Mouse (Mus musculus) ovary, adult 18-20 months (tissue): Measurements from ENCODE around the gene Rnd1.

Experiments
- DNase-seq: peaks from one replicate; pipeline ENCODE4 v3.0.0; 2022; ENCODE audit warnings: low spot score, mixed read lengths

Gene Rnd1

DNA sequence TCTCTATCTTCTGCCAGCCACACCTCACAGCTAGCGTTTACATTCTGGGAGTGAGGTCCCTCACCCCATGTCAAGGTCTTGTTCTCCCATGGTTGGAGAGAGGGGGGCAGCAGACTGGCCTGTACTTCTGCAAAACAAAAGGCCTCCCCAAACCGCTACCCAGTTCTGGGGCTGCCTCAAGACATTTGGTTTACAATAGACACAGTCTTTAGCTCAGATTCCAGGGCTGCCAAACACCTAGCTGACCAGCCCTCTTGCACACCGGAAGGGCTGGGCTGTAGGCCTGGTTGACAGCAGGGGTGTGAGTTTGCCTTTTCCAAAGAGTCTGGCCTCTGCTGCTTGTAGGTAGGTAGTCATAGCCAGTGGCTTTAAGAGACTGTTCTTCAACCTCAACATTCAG is 40.1 kb downstream of the Rnd1 start:
- no peak for DNase-seq

DNA sequence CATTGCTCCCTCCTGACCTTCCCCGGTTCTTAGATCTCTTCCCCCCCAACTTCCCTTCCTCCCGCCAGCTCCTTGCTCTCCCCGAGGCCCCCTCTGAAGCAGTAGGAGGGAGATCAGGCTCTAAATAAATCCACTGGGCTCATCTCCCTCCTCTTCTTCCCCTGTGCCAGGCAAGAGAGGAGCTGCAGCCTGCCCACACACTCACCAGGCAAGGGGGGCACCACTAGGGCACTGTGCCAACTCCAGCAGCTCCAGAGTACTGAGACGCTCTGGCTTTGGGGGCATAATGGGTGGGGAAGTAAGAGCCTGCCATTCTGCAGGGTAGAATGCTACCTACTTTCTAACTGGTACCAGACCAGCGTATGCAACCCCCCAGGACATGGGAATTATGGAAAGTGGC is 40.7 kb downstream of the Rnd1 start:
- DNase-seq = no peak

DNA sequence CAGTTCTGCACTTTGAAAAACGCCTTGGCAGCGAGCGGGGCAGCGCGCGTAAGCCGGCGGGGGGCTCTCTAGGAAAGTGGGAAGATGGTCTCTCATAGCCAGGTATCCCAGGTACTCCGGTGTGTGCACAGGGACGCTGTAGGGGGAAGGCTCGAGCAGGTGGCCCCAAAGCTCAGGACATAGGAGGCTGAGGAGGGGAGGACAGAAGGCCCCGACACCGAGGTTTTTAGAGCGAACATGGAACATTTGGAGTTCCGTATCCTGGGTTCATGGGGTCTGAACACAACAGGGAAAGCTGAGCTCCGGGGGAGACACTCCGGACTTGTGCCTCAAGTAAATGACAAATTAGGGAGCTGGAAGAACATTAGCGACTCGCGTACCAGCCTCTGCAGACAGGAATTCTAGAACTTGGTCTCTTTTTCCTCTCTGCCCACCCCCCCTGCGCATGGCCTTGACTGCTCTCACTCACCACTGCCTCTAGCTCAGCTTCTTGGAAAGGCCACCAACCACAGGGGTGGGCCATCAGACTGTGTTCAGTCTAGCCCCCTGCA is 41.9 kb downstream of the Rnd1 start:
- no peak for DNase-seq

DNA sequence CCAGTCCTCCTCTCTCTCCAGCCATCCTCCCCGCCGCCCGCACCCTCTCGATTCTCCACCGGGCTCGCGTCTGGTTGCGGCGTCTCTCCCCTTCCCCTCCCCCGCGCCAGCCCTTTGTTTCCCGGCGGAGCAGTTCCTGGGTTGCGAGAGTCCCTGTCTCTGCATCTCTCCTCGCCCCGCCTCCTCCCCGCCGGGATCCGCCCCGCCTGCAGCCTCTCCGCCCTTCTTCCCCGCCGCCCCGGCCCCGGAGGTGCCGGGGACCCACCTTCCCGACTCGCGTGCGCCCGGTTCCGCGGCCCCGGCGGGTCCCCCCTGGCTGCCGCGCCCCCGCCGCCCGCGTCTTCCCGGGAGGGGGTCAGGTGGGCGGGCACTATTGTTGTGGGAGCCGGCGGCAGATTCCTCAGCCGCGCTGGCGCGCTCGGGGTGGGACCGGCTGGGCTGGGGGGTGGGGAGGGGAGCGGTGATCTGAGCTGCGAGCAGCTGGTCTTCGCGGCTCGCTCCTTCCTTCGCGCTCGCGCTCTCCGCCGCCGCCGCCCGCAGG is 42.6 kb downstream of the Rnd1 start:
- DNase-seq = peak; percentile 73

DNA sequence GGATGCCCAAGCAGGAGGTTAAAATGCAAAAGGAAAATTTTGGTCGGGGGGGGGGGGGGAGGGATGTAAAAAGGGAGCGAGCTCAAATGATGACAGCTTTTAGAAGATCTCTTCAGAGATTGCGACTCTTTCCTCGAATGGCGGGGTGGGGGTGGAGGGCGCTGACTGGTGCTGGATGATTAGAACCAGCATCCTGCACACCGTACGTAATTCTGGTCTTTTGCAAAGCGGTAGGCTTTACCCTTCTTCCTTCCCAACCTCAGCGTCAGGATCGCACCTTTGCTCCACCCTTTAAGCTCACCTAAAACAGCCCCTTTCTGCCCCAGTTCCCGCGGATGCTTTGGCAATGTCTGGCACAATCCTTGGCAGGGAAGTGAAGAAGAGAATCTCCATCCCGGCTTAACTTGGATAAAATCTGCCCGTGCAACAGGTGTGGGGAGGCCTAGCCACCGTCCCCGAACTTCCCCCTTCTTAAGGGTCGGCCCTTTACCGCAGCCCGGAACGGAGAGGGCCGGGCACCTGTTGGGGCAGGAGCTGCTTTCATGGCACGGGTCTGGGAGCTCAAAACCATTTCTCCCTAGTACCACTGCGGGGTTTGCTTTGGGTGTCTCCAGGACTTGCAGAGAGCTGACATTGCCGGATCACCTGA is 43.3 kb downstream of the Rnd1 start:
- DNase-seq = no peak

DNA sequence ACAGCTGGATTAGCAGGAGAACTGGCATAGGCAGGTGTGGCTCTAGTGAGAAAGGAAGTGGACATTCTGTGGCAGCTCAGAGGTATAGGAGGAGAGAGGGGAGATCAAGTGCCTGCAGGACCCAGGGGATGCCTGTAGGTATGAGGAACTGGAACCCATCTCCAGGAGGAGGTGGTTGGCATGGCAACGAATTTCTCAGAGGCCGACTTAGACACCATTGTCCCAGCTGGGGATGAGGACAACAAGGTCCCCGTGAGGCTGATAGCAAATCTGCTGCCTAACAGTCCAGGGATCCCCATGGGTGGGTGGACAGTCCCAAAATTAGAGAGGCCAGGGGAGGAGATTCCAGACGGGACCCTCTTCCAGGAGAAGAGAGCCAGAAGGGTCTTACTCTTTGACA is 44.3 kb downstream of the Rnd1 start:
- DNase-seq = no peak

DNA sequence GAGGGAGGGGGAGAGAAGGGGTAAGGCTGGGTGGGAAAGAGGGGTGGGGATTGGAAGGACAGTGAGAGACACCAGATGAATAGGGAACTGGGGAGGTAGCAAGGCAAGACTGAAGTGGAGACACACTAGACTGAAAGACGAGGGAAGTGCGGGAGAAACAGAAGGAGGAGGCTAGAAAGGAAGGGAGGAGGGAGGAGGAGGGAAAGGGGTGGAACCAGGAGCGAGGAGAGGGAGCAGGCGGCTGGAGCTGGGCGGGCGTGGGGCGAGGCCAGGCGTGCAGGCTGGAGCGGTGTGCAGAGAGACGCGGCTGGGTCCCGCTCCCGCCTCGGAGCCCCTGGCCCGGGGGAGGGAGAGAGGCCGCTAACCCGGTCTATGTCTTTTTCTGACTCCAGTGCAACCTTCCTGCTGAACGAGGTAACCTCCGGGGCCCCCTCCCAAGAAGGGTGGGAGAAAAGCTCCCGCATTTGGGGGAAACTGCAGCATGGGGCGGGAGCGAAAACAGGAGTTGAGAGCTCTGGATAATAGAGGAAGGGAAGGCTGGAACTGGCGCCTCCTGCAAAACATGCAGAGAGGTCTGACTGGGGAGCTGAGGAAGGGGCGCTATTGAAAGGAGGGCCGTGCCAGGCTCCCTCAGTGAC is 45.0 kb downstream of the Rnd1 start:
- peak; percentile 73 for DNase-seq

DNA sequence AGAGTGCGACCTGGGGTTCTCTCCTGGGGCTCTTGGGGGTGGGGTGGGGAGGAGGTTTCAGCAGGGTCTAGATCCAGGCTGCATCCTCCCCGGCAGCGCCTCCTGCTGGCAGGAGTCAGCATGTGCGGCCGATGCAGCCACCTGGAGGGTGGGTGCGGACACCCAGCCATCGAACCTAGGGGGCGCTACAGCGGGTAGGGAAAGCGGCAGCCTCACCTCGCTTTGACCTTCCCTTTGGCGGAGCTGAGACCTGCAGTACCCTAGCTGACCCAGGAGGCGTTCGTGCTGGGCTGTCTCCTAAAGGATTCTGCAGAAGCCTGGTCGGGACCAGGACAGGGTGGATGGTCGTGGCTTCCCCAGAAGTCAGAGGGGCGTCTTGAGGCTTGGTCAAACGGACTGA is 45.8 kb downstream of the Rnd1 start:
- no peak for DNase-seq

DNA sequence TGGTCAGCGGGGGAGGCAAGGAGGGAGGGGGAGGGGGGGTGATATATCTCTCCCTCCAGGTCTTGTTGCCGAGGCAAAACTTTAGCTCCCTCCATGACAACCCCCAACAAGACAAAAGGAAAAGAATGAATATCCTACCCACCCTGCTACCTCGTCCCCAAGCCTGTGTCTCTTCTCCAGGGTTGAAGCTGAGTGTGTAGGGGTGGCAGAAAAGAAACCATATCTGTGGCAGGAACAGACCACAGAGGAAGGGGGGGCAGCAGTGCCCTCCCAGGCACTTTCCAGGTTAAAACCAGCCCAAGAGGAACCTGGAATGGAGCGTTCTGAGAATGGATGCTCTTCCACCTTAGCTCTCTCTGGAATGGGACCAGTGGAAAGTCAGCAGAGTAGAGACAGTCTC is 46.7 kb downstream of the Rnd1 start, which contains the start of gene Cacnb3:
TSS of gene Cacnb3 (plus strand) at position 301 of the 400 bp plus-strand sequence.
- DNase-seq = no peak

DNA sequence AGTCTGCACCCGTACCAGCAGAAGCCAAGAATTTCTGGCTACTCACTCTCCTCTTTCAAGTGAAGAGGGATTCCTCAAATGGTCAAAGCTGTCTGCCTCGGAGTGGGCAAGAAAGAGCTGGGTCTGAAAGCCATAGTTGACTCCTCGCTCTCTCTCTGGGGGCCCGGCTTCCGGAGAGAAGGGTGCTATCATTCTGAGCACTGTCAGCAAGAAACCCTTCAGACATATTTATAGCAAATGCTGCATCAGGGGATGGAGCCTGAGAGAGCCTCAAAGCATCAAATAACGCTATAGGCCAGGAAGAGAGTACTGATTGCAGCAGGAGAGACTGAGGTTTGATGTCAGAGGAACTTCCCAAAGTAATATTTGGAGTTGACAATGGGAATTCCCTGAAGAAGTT is 47.8 kb downstream of the Rnd1 start:
- no peak for DNase-seq

DNA sequence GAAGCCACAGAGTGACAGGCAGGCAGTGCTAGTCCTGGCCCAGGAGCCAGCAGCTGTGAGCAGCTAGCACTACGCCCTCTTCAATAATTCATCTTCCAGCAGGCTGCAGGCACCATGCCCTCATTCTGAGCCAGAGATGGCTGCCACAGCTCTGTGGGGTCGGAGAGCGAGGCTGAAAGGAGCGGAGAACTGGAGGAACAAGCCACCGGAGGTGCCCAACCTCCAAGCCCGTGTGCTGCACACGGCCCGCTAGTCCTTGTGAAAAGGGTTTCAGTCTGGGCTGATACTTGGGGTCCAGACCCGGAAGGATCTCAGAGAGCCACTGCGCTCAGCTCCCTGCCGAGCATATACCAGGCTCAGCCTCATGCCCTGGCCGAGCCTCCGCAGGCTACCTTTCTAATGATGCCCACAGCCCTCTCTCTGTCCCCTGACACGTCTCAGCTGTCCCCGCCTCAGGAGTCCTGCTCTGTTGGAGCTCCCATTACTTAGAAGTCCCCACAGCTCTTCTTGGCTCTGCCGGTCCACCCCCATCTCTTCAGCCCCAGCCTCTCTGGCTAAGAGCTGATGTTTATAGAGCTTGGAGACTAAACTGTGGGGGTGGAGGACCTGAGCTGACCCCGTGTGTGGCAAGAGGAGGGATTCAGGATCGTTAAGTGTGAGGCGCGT is 48.5 kb downstream of the Rnd1 start:
- no peak for DNase-seq

DNA sequence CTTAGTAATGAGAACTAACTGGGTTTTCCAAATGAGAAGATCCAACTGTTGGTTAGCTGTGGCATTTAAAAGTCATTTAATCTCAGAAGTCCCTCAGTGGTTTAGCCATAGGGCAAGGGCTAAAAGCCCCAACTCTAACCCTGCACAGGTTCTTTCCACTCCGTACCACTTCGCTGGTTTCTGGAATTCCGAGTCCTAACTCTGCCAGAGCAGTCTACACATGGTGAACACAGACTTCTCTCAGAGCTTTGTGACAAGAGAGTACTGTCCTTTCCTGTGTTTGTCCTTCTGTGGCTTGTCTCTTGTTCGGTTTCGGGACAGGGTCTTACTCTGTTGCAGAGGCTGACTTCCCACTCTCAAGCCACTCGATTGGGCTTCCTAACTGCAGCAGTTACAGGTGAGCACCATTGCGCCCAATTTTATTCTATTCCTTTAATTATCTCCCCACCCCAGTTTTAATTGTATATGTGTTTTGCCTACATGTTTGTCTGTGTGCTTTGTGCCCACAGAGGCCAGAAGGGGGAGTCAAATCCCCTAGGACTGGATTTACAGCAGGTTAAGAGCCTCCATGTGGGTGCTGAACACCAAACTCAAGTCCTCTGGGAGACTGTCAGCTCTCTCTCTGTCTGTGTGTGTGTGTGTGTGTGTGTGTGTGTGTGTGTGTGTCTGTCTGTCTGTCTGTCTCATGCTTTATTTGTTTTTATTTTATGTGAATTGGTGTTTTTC is 50.6 kb downstream of the Rnd1 start:
- no peak for DNase-seq

DNA sequence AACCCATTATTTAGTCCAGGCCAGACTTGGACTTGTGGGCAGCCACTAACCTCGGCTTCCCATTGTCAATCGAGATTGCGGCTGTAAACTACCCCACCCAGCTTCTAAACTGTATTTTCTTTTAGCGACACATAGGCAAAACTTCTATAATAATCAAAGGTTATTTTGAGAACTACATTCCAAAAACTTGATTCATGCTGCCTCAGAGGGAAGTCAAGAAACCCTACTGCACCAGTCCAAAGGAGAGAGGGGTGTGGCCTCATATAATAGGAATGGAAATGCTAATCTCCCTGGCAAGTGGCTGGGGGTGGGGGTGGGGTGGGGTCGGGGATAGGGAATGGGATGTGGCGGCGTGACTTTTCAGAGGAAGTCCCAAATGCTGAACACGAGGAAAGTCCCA is 51.2 kb downstream of the Rnd1 start:
- no peak for DNase-seq

DNA sequence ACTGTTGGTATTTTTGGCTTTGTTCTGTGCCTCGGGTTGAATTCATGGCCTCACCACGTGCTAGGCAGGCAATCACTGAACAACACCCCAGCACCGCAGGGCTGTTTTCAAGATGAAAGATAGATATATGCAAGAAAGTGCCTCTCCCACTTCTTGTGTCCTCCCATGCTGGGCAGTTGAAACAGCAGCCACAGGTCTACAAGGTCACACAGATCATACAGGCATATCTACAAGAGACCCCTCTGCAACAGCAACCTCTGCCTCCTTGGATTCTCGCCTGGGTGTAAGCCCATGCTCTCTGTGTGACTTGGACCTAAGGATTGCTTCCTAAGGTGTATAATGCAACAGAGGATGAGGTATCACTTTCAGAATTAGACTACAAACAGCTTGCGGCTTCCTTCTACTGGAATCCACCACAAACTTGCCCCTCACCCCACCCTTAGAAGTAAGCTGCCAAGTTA is 53.9 kb downstream of the Rnd1 start:
- DNase-seq = no peak

DNA sequence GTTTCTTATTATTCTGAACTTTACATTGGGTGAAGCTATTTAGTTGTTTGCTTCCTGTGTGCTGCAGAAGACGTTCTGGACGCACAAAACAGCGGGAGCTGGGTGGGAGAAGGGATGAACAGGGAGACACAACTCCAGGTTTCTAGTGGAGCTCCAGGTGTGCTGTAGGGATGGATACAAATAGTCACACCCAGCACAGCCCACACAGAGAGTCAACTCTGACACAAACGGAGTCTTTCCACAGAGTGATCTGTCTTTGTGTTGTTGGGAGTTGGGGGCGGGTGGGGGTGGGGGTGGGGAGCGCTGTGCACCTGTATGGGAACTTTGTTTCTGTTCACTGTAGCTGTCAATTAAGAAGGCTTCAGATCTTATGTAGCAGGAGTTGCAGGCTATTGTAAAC is 54.5 kb downstream of the Rnd1 start:
- DNase-seq = no peak

DNA sequence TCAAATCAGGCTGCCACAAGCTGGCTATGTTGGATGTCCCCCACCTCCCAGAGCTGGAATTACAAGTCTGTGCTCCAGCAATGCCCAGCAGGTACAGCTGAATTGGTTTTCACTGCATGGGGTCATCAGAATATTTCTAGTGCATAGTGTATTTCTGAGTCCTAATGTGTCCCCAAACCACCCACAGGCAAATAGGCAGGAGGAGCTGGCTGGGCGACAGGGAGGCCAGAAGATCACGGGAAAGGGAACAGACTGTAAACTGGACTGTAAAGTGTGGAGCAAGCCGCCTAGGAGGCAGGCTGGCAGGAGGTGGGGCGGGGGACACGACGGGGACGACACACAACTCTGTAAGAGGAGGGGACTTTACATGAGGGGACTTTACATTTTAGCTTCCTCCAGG is 55.1 kb downstream of the Rnd1 start:
- no peak for DNase-seq

DNA sequence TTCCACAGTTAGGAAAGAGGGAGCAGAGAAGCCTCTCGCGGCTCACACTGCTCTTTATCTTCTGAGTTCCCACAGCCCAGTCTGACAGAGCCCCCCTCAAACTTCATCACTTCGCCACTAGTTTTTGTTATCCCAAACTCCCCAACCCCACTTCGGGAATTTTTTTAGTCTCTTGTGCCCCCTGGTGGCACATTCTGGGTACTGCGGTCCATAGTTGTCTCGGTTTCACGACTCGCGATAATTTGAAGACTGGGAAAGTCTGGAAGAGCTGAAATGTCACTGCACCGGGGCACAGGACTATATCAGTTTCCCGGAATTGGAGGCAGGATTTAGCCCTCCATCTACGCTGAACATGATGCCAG is 60.1 kb downstream of the Rnd1 start:
- DNase-seq = no peak

DNA sequence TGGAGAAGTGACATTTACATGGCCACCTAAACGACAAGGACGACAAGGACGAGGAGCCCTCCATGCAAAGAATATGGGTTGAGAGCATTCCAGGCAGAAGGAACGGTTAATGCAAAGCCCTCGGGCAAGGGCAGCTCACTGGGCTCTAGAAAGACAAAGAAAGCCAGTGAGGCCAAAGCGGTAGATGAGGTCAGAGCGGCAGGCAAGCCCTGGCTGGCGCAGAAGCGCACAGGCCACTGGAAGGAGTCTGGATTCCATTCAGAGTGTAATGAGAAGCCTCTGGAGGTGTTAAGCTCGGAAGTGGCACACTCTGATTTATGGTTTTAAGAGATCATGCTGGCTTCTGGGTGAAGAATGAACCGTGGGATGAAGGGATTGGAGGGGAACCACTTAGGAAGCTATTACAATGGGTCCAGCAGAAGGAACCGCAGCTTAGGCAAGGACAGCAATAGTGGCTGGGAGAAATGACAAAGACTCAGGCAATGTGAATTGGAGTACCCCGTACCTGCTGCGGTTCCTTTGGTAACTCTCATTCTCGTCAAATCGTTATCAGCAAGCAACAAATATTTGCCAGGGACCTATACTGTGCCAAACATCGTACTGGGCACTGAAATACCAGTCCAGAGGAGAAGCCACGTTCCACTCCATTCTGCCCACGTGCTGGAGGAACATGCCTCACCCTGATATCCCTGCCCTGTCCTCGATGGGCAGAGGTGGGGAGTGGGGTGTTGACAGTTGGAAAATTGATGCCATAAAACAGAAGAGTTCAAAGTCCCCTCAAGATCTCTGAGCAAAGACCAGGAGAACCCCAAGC is 60.7 kb downstream of the Rnd1 start:
- no peak for DNase-seq

DNA sequence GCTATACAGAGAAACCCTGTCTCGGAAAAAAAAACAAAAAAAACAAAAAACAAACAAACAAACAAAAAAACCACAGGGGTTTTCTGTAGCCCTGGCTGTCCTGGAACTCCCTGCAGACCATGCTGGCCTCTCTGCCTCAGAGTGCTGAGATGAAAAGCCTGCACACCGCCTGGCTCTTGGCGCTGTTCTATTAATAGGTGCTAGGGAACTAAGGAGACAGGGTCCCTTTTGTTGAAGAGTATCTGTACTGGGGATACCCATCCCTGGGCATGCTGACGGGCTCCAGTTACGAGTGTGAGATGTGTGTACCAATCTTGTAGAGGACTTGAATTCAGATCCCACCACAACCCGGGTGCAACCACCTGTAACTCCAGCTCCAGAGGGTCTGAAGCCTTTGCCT is 61.5 kb downstream of the Rnd1 start:
- DNase-seq = no peak

DNA sequence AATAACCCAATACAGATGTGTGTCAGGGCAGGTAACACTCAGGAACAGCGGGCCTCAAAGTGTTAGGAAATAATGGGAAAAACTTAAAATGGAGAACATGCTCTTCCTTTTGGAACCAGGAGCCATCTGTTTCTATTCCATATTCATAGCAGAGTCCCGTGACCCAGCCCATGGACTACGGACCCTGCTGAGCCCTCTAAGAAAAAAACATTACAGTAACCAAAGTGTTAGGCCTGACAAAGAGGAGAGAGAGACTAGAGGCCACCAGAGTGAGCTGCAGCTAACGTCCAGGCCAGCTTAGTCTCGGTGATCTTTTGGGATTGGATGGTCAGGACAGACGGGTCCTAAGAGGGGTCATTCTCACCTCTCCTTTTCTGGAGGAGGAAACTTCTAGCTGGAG is 62.3 kb downstream of the Rnd1 start:
- no peak for DNase-seq

DNA sequence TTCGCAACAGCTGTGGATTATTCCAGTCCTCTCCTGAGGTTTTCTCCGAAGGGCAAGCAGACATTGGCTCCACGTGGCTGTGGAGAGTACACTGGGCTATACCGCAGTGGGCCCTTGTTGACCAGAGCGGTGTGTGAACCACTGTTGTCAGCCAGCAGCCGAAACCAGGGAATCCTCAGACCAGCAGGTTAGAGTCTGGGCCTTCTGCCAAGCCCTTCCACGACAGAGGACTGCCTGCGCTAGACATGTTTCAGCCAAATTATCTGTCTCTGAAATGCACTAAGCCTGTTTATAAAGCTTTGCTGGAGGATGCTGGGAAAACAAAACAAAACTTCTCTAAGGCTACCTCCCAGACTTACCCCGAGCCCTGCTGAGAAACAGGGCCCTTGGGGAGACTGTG is 62.7 kb downstream of the Rnd1 start:
- no peak for DNase-seq
